Mouse (Mus musculus): ENCODE data around the gene Hoxb5.

The Hoxb5 gene

DNA sequence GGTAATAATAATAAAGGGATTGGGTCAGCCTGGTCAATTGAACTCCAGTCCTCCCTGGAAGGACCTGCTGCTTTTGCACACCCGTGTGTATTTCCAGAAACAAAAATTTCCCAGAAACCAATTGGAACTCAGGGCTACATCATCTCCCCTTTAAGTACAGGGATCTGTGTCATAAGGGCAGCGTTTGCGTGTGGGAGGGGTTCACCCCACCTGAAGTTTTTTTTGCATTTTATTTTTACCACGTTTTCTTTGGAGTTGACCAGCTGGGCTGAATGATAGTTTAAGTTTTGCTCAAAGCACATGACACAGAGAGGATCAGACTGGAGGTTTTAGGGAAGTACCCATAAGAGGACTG, 39.4 kb downstream of the Hoxb5 start:
- DNase-seq: no peak

DNA sequence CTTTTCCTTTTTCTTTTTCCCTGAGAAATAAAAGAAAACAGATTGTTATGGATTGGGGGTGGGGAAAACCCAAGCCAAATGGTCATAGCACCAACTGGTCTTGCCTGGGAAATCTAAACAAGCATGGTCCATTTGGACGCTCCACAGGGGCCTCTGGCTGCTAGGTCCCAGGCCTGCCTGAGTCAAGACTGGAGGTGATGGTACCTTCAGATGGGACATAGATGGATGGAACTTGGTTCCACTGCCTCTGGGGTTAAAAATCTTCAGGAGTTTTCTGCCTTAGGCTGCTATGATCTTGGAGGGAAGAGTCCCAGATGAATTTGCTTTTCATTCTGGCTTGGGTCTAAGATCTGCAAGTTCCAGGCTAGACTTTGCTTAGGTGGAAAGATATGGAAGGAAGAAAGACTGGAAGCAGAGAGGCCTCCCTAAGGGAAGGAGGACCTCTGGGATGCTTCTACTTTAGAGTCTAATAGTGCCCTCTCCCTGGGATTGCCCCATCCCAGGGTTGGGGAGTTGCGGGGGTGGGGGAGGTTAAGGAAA, 40.1 kb downstream of the Hoxb5 start:
- DNase-seq: no peak

DNA sequence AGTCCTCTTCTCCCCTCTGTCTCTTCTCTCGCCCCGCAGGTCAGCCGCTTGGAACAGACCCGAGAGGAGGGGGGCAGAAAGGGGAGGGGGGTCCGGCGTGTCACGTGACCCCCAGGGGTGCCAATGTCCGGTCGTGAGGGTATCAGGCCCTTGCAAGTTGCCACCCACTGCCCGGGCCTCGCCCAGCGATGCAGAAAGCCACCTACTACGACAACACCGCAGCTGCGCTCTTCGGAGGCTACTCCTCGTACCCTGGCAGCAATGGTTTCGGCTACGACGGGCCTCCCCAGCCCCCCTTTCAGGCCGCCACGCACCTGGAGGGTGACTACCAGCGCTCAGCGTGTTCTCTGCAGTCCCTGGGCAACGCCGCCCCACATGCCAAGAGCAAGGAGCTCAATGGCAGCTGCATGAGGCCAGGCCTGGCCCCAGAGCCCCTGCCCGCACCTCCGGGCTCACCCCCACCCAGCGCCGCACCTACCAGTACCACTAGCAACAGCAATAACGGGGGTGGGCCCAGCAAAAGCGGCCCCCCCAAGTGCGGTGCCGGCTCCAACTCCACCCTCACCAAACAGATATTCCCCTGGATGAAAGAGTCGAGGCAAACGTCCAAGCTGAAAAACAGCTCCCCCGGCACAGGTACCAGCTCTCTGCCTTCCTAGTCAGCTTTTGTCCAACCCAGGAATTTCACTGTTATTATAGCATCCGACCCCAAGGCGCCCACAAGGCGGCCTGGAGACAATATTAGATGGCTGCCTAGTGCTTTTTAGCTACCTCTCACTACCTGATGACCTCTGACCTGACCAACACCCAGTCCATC, 41.1 kb downstream of the Hoxb5 start:
- DNase-seq: no peak

DNA sequence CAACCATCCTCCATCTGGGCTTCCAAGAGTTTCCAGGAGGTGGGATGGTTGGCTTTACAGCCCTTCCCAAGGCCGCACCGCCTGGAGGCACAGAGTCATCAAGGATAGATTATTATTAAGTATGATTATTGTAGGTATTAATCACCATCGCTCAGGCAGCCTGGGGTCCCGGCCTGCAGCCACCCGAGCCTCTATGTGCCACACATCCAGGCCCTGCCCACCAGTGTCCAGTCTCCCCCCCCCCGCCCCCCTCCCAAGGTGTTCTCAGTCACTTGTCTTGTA, 41.7 kb downstream of the Hoxb5 start:
- DNase-seq: no peak

DNA sequence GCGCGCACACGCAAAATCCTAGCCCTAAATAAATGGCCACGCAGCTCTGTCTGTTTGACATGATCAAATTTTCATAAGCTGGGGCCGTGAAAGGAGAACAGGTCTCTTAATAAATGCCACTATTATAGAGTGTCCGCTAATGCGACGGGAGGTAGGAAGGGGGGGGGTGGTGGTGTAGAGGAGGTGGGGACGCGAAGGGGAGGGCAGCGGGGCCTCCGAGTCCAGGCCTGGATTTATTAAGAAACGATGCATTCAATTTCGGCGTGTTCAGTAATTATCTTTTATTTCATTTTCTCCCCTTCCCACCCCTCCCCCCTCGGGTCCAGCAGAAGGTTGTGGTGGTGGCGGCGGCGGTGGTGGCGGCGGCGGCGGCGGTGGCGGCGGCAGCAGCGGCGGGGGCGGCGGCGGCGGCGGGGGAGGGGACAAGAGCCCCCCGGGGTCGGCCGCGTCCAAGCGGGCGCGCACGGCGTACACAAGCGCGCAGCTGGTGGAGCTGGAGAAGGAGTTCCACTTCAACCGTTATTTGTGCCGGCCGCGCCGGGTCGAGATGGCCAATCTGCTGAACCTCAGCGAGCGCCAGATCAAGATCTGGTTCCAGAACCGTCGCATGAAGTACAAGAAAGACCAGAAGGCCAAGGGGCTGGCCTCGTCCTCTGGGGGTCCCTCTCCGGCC, 42.2 kb downstream of the Hoxb5 start:
- no peak for DNase-seq

DNA sequence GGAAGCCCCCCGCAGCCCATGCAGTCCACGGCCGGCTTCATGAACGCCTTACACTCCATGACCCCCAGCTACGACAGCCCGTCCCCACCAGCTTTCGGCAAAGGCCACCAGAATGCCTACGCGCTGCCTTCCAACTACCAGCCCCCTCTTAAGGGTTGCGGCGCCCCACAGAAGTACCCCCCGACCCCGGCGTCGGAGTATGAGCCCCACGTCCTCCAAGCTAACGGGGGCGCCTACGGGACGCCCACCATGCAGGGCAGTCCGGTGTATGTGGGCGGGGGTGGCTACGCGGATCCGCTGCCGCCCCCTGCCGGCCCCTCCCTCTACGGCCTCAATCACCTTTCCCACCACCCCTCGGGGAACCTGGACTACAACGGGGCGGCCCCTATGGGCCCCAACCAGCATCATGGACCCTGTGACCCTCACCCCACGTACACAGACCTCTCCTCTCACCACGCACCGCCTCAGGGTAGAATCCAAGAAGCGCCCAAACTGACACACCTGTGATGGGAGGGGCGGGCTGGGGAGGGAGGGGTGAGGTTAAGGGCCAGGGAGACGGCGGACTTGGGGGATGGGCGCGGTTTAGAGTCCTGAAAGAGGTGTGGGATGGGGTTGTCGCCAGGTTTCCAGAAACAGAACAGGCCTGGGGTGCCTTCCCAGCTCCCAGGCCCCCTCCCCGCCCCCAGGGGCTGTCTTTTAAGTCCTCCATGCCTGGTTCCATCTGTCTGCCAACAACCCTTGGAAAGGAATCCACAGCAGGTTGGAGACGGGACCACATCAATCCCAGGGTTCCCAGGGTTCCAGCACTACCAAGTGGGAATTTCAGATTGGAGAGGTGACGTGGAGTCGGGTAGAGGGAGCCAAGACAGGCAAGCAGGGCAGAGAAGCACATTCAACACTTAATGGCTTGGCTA, 43.0 kb downstream of the Hoxb5 start:
- DNase-seq: no peak

DNA sequence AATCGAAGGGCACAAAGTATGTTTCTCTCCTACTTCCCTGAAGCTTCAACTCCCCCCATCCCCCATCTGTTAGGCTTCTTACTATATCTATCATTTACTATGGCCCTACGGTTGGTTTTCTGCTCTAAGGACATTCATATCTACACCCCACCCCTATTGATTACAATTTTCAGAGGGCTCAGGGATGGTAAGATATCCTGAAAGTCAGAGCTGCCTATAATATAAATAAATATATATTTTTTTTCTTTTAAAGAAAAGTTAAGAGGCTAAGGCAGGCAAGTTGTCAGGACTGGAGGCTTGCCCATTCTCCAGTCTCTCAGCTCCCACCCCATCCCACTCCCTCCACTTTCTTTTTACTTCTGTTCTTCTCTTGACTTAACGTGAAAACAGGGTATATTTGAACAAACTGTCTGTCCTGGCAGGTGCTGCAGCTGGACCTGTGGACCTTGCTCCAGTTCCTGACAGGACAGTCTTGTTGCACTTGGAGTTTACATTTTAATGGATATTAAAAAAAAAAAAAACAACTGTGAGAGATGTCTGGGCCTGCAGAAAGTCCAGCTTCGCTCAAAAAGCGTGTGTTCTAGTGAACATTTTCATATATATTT, 43.9 kb downstream of the Hoxb5 start:
- no peak for DNase-seq

DNA sequence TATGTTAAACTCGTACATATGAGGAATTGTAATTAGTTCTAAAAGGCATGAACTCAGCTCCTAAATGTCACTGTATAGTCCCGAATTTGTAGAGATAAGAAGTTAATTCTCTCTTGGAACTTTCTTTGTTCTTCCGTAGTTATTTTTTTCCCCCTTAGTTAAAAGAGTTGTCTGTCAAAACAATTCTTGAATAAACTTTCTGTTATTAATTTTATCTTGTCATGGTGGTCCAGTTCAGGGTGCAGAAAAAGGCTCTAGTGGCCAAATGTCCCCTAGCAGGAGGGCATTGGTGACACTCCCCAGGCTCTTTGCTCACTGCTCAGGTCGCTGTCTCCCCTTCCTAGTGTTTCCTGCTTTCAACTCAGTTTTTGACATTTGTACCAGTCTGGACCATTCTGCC, 44.6 kb downstream of the Hoxb5 start:
- no peak for DNase-seq

DNA sequence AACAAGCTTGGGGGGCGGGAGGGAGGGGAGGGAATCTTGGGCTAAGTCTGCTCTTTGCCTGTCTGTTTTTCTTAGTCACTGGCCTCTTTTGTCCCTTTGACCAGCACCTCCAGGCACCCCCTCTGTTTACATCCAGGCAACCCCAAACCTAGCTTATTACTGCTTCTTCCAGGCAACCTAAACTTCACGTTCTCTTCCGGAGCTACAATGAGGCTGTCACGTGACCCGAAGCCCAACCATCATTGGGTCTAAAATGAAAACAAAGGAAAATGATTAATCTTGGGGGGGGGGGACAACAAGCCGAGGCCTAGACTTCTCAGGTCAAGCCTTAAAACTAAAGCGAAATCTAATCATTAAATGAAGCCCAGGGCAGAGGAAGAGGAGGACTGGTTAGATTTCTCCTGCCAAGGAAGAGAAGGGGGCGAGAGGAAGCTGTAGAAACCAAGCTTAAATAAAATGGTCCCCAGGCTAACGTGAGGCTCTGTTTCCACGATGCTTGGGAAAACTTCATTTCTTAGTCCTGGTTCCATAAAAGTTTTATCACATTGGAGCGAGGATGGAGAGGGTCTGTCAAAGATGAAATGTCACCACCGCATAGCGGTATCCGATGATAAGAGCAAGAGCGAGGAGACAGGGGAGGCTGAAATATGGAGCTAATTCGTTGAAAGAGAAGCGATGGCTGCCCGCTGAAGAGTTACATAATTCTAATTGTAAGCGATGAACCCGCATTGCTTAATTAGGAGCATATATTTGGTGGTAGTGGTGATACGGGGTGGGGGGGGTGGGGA, 45.2 kb downstream of the Hoxb5 start:
- DNase-seq: no peak

DNA sequence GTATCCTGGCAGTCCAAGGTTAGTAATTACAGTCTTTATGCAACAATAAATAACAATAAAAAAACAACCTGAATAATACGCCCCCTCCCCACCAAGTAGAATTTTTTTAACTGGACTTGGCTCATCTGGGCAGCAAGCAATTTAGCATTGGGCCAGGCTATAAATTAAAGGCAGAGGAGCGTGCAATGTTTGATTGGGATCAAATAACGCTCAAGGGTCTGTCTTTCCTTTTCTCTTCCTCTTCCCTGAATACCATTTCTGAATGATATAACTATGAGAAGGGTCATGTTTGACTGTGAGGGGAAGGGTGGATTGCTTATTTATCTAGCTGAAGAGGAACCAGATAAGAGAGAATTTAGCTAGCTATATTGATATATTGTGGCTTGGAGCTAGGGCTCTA, 45.9 kb downstream of the Hoxb5 start:
- no peak for DNase-seq

DNA sequence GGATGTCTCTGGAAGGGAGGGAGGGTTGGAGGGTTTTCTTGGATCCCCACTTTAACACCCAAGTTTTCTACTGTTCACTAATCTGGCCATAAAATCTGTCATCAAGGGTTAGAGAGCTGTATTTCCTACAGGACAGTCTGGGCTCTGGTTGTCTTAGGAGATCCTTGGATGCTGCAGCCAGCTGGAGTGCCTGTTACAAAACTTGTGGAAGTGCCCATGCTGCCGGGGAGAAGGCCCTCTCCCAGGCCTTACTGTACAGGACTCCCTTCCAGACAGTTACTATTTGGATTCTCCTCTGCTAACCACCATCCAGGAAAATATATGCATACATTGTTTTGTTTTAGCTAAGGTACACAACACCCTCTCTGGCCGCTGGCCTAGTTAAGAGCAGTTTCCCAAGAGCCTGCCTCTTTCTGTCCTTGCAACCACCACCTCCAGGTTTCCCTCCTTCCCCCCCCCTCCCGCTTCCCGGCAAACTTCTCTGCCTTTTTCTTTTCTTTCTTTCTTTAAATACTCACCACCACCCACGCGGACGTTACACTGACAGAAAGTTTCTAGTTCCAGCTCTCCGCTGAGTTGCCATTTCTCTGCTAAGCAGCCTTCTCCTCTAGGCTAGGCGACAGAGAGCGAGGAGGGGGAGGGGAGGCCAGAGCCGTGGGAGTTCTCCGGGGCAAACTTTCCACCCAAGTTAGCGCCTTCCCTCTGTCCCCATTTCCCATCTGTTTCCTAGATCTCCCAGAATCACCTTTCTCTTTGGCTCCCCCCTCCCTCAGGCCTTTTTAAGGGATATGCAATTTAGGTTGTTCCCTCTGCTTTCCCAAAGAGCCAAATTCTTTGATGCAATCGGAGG, 46.6 kb downstream of the Hoxb5 start:
- DNase-seq: no peak

DNA sequence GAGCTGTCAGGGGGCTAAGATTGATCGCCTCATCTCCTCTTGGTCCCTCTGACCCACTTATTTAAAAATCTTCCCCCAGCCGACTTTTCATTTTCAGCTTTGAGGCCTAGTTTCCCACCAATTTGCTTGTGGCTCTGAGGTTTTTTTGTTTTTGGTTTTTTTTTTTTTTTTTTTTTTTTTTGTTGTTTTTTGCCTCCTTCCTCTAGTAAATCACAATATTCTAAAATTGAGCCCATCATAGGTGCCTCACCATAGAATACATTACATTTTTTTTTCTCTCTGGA, 47.1 kb downstream of the Hoxb5 start, which contains the start of gene Hoxb2:
Gene Hoxb2 (plus strand): TSS at position 185 of the 284 bp plus-strand sequence.
- DNase-seq: no peak

DNA sequence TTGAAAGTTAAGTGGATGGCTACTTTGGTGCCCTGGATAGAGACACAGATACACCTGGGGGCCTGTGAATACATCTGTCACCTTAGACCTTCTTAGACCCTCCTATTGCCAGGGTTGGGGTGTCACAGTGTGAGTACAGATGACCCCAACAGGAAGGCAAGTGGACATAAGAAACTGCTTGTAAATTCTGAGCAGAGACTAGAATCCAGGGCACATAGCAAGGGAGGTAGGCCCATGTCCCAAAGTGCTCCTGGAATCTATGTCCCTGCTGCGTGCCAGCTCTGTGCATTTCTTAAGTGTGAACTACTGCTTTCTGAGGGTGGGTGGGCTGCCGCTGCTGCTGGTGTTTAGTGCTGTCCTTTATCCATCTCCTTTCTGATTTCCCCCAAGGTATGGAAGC, 47.7 kb downstream of the Hoxb5 start:
- DNase-seq: no peak

DNA sequence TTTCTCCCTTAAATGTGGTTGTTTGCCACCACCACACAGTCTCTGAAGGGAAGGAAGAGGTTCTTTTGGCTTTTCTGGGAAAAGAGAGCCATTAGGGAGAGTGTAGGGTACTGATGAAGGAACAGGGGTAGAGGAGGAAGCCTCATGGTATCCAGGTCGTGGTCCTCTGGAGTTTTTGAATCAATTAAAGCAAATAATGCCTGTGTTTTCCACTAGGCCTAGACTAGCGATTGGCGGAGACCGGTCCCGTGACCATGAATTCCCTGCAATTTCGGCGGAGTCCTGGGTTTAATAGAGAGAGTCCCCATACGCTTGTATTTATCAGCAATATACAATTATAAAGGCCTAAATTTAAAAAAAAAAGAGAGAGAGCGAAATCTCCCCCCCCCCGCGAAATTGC, 48.2 kb downstream of the Hoxb5 start:
- no peak for DNase-seq

DNA sequence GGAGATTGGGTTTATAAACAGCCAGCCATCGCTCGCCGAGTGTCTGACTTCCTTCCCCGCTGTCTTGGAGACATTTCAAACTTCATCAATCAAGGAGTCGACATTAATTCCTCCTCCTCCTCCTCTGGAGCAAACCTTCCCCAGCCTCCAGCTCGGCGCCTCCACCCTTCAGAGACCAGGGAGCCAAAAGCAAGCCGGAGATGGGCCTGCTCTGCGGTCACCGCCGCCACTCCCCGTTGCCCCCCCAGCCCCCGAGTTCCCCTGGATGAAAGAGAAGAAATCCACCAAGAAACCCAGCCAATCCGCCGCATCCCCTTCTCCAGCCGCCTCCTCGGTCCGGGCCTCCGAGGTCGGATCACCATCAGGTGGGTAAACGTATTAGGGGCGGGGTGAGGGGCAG, 48.7 kb downstream of the Hoxb5 start:
- DNase-seq: no peak

DNA sequence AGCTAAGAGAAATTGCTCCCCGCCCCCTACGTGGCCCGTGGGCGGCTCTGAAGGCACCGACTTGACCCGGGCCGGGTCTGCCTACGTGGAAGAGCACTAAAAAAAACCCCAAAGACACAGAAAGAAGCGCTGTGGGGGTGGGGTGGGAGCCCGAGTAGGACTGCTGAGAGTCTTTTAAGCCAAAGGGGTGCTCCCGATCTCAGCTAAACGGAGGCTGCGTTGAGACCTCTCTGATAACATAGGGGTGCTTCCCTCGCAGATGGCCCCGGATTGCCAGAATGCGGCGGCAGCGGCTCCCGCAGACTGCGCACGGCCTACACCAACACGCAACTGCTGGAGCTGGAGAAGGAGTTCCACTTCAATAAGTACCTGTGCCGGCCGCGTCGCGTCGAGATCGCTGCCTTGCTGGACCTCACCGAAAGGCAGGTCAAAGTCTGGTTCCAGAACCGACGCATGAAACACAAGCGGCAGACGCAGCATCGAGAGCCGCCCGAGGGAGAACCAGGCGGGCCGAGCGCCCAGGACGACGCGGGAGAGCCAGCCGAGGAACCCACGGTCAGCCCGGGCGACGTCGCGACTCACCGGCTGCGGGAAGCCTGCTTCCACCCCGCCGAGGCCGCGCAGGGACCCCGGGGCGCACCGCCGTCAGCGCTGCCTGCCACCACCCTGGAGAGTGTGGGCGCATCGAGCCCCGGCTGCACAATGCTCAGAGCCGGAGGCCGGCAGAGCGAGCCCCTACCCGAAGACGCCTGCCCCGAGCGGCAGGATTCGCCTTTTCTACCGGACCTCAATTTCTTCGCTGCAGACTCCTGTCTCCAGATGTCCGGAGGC, 49.8 kb downstream of the Hoxb5 start:
- DNase-seq: no peak

DNA sequence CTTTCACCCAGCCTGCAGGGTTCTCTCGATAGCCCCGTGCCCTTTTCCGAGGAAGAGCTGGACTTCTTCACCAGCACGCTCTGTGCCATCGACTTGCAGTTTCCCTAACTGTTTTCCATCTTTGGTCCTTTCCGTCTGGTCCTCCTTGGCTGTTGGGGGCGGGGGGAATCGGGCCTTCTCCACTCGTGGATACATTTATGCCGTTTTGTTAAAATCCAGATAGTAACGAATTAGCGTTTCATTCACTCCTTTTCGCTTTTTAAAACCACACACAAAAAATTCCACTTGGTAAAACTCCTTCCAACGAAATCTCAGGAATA, 50.3 kb downstream of the Hoxb5 start:
- DNase-seq: no peak

DNA sequence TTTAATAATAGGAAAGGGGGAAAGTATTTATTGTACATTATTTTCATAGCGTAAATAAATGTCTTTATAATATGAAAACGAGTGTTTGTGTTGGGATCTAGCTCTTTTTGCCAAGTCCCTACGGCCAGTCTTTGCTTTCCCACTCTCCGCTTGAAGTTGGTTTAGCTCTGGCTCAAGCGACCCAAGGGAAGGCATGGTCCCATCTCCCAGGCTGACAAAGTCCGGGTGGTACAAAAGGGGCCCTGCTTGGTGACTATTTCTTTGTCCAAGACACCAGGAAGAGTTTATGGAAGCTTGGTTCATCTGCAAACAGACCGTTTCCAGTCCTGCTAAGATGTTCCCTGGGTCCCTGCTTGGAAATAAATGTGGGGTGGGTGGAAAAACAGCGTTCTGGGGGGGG, 50.8 kb downstream of the Hoxb5 start:
- no peak for DNase-seq

DNA sequence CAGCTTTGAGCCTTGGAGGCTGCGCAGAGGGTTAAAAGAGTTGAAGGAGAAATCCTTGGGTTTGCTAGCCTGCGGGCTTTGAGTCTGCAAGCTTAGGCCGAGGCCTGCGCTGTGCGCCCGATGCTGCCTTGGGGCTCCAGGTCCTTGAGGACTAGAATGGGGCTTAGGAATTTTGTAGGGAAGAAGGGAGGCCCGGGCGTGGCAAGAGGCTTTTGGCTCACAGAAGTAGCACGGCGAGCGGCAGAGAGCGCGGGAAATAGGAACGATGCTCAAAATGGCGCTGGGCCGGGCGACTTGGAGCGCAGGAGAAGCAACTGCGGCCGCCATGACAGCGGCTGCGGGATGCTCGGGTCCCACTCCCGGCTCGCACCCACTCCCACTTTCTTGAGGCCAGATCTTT, 51.2 kb downstream of the Hoxb5 start:
- no peak for DNase-seq

DNA sequence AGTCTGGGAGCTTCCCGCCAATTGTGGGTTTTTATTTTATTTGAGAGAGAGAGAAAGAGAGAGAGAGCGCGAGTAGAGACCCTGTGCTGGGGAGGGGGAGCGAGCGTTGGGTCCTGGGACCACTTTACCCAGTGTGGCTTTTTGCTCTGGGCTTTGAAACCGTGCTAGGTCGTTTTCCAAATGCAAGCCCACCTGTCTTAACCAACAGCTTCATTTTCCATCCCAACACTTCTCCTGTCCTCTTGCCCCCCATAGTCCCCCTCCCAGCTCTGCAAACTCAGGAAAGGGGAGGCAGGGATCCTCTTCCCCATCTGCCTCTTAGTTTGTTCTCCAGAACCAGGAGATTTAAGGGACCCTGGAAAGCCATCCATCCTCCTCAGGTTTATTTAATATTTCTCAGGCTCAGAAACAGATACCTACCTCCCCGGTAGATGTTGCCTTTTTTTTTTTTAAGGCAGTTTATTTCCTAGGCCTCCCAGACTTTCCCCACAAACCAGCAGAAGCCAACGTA, 51.7 kb downstream of the Hoxb5 start:
- no peak for DNase-seq
